Mouse (Mus musculus) midbrain, embryonic 14.5 days (tissue): ENCODE results near the gene Sds. TPM values are rescaled to one million over a fixed set of nuclear protein-coding genes. Genes with fewer than 3 reads are reported as not detected.
A peak's percentile ranks its signal among the peaks of the same experiment; 100 is the strongest.
"Not testable (repeated sequence)": the region's sequence is repeated elsewhere in the genome, so short reads cannot be mapped to it uniquely, and the experiment has no call there.

Source experiments
- ATAC-seq: fragments of 200-750 bp; cut with Nextera tagmentation; 2 replicates; pipeline ENCODE4 v1.8.0; 2017; ENCODE audit warnings: moderate number of reproducible peaks, moderate library complexity; ENCODE audit not compliant: low FRiP score, low TSS enrichment
- DNase-seq: peaks from one replicate; pipeline ENCODE4 v3.0.0-alpha.2; 2015
- H3K27ac ChIP-seq: fragments of 300-500 bp; sonication (generic); replicated peaks from 2 replicates; pipeline ENCODE4 v1.5.1; 2014; ENCODE audit warnings: mild to moderate bottlenecking, low read depth, low read length, moderate library complexity
- H3K27me3 ChIP-seq: fragments of 300-500 bp; sonication (generic); 2 replicates; pipeline ENCODE4 v1.6.1; 2014; ENCODE audit warnings: low read length, control low read depth, mixed read lengths; ENCODE audit not compliant: control insufficient read depth, insufficient read depth
- H3K36me3 ChIP-seq: fragments of 300-500 bp; sonication (generic); 2 replicates; pipeline ENCODE4 v1.6.1; 2014; ENCODE audit warnings: low read length, control low read depth; ENCODE audit not compliant: control insufficient read depth, insufficient read depth
- H3K4me1 ChIP-seq: fragments of 300-500 bp; sonication (generic); 2 replicates; pipeline ENCODE4 v1.6.1; 2014; ENCODE audit warnings: mild to moderate bottlenecking, antibody characterized with exemption, low read length, control low read depth; ENCODE audit not compliant: control insufficient read depth, insufficient read depth
- H3K4me2 ChIP-seq: fragments of 300-500 bp; sonication (generic); 2 replicates; pipeline ENCODE4 v1.6.1; 2014; ENCODE audit warnings: mild to moderate bottlenecking, low read length, moderate library complexity
- H3K4me3 ChIP-seq: fragments of 300-500 bp; sonication (generic); replicated peaks from 2 replicates; pipeline ENCODE4 v1.5.1; 2014; ENCODE audit warnings: low read depth, low read length
- H3K9ac ChIP-seq: fragments of 300-500 bp; sonication (generic); replicated peaks from 2 replicates; pipeline ENCODE4 v1.6.1; 2014; ENCODE audit warnings: mild to moderate bottlenecking, low read length, moderate library complexity
- H3K9me3 ChIP-seq: fragments of 300-500 bp; sonication (generic); 2 replicates; pipeline ENCODE4 v1.6.1; 2016; ENCODE audit warnings: low read length, control low read depth, mixed read lengths; ENCODE audit not compliant: control insufficient read depth
- WGBS: fragments of 180-500 bp; shearing (Covaris S2); extraction: QIAGEN DNeasy Blood & Tissue Kit; methylation state at CpG from one replicate; pipeline ENCODE4 v1.1.7; 2014; 5-methylcytosine and 5-hydroxymethylcytosine counted together
- polyA plus RNA-seq: library from polyadenylated mRNA; unstranded; fragments of >200 nt; fragmentation: Nextera tagmentation; extraction: Ambion mirVana; gene quantifications from 2 replicates; pipeline ENCODE4 v1.2.1, GENCODE M21; 2014

The Sds gene
- polyA plus RNA-seq, 1 experiment from 2014 or later = 0.55 TPM

GRCm38 (mm10) chr5:120490679-120491192 lies 14.4 kb downstream of the Sds start:
- H3K9ac ChIP-seq = no peak overlapping the region
- H3K4me1 ChIP-seq = no peaks in the 10 kb centered on the region
- no peak for ATAC-seq
- no peaks in the 10 kb centered on the region for H3K27me3 ChIP-seq
- H3K27ac ChIP-seq = 0 out of 2 replicates have a peak overlapping the region, but pooled peaks have one; percentile 26
- no peak overlapping the region for H3K4me2 ChIP-seq
- WGBS = 87% methylated on average over 8 of the region's 8 CpGs
- peak; percentile 52 for DNase-seq
- H3K36me3 ChIP-seq = peaks cover 36% of the 10 kb centered on the region
- no peaks in the 10 kb centered on the region for H3K9me3 ChIP-seq
- H3K4me3 ChIP-seq = no peak overlapping the region

DNA sequence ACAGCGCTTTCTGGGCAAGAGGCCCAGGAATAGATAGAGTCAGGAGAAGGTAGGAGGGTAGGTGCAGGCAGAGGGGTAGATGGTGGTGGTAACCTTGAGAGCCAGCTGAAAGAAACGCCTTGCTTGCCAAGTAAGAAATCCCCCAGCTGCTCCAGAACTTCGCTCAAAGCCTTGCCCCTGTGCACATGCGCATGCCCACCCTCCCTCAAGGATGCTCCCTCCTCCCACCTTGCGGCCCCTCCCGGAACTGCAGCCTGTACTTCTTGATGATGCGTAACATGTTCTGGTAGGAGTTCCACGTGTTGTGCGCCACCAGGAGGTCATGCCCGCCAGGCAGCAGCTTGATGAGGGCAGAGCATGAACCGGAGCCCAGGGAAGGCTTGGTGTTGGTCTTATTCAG lies 16.1 kb downstream of the Sds start:
- DNase-seq (peak; percentile 56), ATAC-seq (no peak)
- H3K4me2 ChIP-seq = no peak overlapping the region
- no peak overlapping the region for H3K9ac ChIP-seq
- 67% methylated on average over 11 of the region's 11 CpGs for WGBS
- no peaks in the 10 kb centered on the region for H3K9me3 ChIP-seq
- peaks cover 26% of the 10 kb centered on the region for H3K36me3 ChIP-seq
- no peak overlapping the region for H3K4me3 ChIP-seq
- no peak overlapping the region for H3K27ac ChIP-seq
- no peaks in the 10 kb centered on the region for H3K27me3 ChIP-seq
- no peaks in the 10 kb centered on the region for H3K4me1 ChIP-seq

DNA sequence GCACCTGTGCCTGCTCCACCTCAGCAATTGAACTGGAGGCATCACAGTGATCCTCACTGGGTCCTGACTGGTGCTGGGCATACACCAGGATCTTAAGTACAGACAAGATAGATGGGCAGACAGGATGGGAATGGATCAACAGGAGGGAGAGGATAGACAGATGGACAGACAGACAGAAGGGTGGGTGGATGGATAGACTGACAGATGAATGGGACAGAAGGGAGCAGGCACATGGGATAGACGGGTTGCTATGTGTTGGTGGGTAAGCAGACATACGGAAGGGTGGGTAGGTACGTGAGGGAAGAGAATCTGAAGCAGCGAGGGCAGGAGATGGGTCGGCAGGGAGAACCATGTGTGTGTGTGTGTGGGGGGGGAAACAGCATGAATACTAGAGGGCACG lies 17.1 kb downstream of the Sds start:
- Histone ChIP-seq H3K27me3 (no peaks in the 10 kb centered on the region), H3K4me2 (no peak overlapping the region), H3K27ac (no peak overlapping the region), H3K36me3 (peaks cover 21% of the 10 kb centered on the region; the same call in 1 of the 2 replicates), H3K9me3 (no peaks in the 10 kb centered on the region), H3K4me1 (no peaks in the 10 kb centered on the region), H3K9ac (no peak overlapping the region), H3K4me3 (no peak overlapping the region)
- no peak for ATAC-seq
- no peak for DNase-seq
- 95% methylated on average over 6 of the region's 6 CpGs for WGBS

DNA sequence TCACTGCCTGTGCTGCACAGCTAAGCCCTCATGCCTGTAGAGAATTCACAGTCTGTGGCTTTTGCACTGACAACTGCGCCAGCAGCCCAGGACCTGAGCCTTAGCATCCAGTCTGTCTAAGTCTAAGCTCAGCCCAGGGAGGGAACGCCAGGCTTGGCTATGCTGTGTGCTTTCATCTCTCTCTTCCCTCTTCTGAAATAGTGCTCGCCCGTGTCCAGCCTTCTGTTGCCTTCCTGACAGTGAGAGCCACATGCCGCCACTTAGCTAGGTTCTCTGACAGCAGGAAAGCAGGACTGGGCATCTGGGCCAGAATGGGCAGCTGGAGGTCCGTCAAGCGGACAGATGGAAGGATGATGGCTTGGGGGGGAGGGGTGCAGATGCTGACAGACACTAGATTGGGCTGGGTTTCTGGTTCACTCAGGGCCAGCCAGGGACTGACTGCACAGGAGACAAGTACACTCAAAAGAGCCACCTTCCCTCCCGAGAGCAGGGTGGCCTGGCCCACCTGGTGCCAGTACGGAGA lies 17.6 kb downstream of the Sds start:
- ATAC-seq = no peak

GRCm38 (mm10) chr5:120495064-120495702 lies 18.9 kb downstream of the Sds start:
- peaks cover 25% of the 10 kb centered on the region for H3K36me3 ChIP-seq
- H3K27ac ChIP-seq = no peak overlapping the region
- H3K9me3 ChIP-seq = no peaks in the 10 kb centered on the region
- H3K4me2 ChIP-seq = no peak overlapping the region
- ATAC-seq = no peak
- no peaks in the 10 kb centered on the region for H3K27me3 ChIP-seq
- H3K4me1 ChIP-seq = no peaks in the 10 kb centered on the region
- no peak overlapping the region for H3K4me3 ChIP-seq
- no peak overlapping the region for H3K9ac ChIP-seq
- 80% methylated on average over 10 of the region's 10 CpGs for WGBS
- no peak for DNase-seq

More for the DNA sequence above, 17.6 kb downstream of the Sds start:
- no peaks in the 10 kb centered on the region for H3K9me3 ChIP-seq
- H3K27ac ChIP-seq = no peak overlapping the region
- peaks cover 25% of the 10 kb centered on the region for H3K36me3 ChIP-seq
- no peaks in the 10 kb centered on the region for H3K4me1 ChIP-seq
- 79% methylated on average over 9 of the region's 9 CpGs for WGBS
- no peak for DNase-seq
- no peak overlapping the region for H3K4me2 ChIP-seq
- H3K4me3 ChIP-seq = no peak overlapping the region
- no peak overlapping the region for H3K9ac ChIP-seq
- no peaks in the 10 kb centered on the region for H3K27me3 ChIP-seq

GRCm38 (mm10) chr5:120495703-120496226 lies 19.4 kb downstream of the Sds start:
- H3K36me3 ChIP-seq = peaks cover 25% of the 10 kb centered on the region
- ATAC-seq = no peak
- H3K9ac ChIP-seq = no peak overlapping the region

GRCm38 (mm10) chr5:120497071-120497470 lies 20.7 kb downstream of the Sds start:
- DNase-seq = no peak
- peaks cover 25% of the 10 kb centered on the region for H3K36me3 ChIP-seq
- H3K4me1 ChIP-seq = peaks cover 3% of the 10 kb centered on the region; the same call in 1 of the 2 replicates
- no peak for ATAC-seq
- H3K27me3 ChIP-seq = no peaks in the 10 kb centered on the region
- H3K9ac ChIP-seq = no peak overlapping the region
- no peak overlapping the region for H3K4me3 ChIP-seq
- H3K4me2 ChIP-seq = no peak overlapping the region
- H3K27ac ChIP-seq = no peak overlapping the region
- WGBS = 96% methylated on average over 3 of the region's 3 CpGs
- no peaks in the 10 kb centered on the region for H3K9me3 ChIP-seq

More at GRCm38 (mm10) chr5:120495703-120496226, 19.4 kb downstream of the Sds start:
- WGBS = 92% methylated on average over 13 of the region's 13 CpGs
- Histone ChIP-seq H3K9me3 (no peaks in the 10 kb centered on the region), H3K27ac (no peak overlapping the region), H3K4me1 (no peaks in the 10 kb centered on the region), H3K4me3 (no peak overlapping the region), H3K4me2 (no peak overlapping the region), H3K27me3 (no peaks in the 10 kb centered on the region)
- DNase-seq = no peak

DNA sequence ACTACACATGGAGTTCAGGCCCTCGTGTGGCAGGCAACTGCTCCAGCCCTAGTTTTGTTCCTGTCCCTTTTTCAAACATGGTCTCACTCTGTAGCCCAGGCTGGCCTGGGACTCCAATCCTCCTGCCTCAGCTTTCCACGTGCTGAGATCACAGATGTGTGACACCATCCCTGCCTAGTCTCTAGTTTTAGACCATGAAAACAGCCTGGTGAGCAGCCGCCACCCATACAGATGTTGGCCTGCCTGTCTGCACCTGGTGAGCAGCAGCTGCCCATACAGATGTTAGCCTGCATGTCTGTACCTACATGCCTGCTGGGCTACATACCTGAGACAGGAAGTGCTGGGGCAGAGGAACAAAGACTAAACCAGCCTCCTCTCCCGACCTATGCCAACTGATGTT lies 22.9 kb downstream of the Sds start:
- no peak overlapping the region for H3K9ac ChIP-seq
- ATAC-seq = no peak
- H3K4me3 ChIP-seq = no peak overlapping the region
- DNase-seq = no peak
- no peaks in the 10 kb centered on the region for H3K27me3 ChIP-seq
- WGBS = 84% methylated on average over 4 of the region's 4 CpGs
- H3K9me3 ChIP-seq = no peaks in the 10 kb centered on the region
- no peak overlapping the region for H3K27ac ChIP-seq
- H3K36me3 ChIP-seq = peaks cover 18% of the 10 kb centered on the region
- H3K4me1 ChIP-seq = peaks cover 12% of the 10 kb centered on the region
- no peak overlapping the region for H3K4me2 ChIP-seq

- not testable (repeated sequence) for H3K9ac ChIP-seq, H3K27ac ChIP-seq, DNase-seq, H3K4me3 ChIP-seq, ATAC-seq, H3K9me3 ChIP-seq, H3K4me2 ChIP-seq, H3K27me3 ChIP-seq
- 87% methylated on average over 9 of the region's 9 CpGs for WGBS
- Histone ChIP-seq H3K4me1 (peaks cover 12% of the 10 kb centered on the region), H3K36me3 (peaks cover 16% of the 10 kb centered on the region)
Measured at GRCm38 (mm10) chr5:120500609-120501008, 24.3 kb downstream of the Sds start.
